13 mouse cellular contexts compared by ENCODE assay signal in the genomic region with DNA sequence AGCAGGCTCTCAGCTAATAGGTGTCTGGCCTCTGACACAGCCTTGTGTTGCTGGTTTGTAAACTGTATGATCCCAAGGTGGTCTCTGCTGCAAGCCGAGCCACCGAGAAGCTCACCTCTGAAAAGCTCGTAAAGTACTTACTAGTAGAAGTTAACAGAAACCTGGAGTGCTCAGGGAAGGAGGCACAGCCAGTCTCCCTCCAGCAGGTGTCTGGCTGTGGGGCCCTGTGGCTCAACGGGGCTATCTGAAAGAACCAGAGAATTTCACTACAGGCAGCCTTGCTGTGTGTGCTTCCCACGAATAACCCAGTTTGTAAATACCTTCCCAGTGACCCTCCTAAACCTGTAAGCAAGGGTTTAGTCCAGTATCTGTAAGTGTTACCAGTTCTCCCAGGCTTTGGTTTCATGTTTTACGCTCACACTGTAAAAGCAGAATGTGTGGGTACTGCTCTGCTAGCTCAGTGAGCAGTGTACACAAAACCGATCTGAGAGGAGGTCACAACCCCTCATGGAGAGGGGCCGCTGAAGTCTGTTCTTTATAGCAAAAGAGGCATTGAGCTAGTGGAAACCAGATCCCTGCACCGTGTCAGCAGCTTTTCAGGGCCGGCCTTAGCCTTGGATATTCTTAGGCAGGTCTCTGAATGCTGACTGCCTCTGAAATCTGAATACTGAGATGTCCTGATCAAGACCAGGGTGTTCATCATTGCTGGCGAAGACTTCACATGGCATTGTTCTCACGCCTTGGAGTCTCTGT.
DNase-seq lines count a peak whose midpoint lies in the region; ATAC-seq lines count a peak whose summit lies in the region.
"Had no signal": no experiment of that assay in that cellular context is flagged by ENCODE, and none has a peak within 500 bp of the region (broad histone marks: within the 10 kb centered on the region; RNA-seq: fewer than 3 reads in every experiment).

No protein-coding gene starts in this region.

- no peak overlapping the region for H3K9ac ChIP-seq in heart, embryonic 12.5 days
- H3K9ac ChIP-seq in lung, embryonic 16.5 days (ENCODE audit: low read length): no peak overlapping the region
- H3K9ac ChIP-seq in embryonic facial prominence, embryonic 14.5 days (ENCODE audit: low read depth, low read length): no peak overlapping the region
- no peak overlapping the region for H3K9ac ChIP-seq in liver, embryonic 15.5 days
- H3K9ac ChIP-seq: embryonic facial prominence, embryonic 13.5 days; limb, embryonic 15.5 days had no signal

- peak overlapping the region; percentile 39; the same call in 1 of the 2 replicates for H3K27ac ChIP-seq in heart, embryonic 12.5 days (ENCODE audit: poor library complexity, severe bottlenecking)
- H3K27ac ChIP-seq in lung, embryonic 16.5 days (ENCODE audit: low read length): peak overlapping the region; percentile 54
- H3K27ac ChIP-seq in embryonic facial prominence, embryonic 14.5 days (replicated peaks; ENCODE audit: low read depth, low read length): no peak overlapping the region
- H3K27ac ChIP-seq in liver, embryonic 15.5 days (replicated peaks): peak overlapping the region; percentile 46
- H3K27ac ChIP-seq: embryonic facial prominence, embryonic 13.5 days; limb, embryonic 15.5 days had no signal

- H3K27me3 ChIP-seq in heart, embryonic 12.5 days (replicated peaks): no peaks in the 10 kb centered on the region
- H3K27me3 ChIP-seq in lung, embryonic 16.5 days (ENCODE audit: control insufficient read depth, insufficient read depth, low read depth, low read length): no peaks in the 10 kb centered on the region
- H3K27me3 ChIP-seq in embryonic facial prominence, embryonic 14.5 days (replicated peaks; ENCODE audit: control insufficient read depth, insufficient read depth, low read length): no peaks in the 10 kb centered on the region
- H3K27me3 ChIP-seq in liver, embryonic 15.5 days: no peaks in the 10 kb centered on the region
- H3K27me3 ChIP-seq: embryonic facial prominence, embryonic 13.5 days; limb, embryonic 15.5 days had no signal

- no peak for DNase-seq in heart, adult 9 months (ENCODE audit: low spot score in 2 of 2)
- DNase-seq in lung, postnatal 10 days: no peak
- DNase-seq in embryonic facial prominence, embryonic 14.5 days (ENCODE audit: low spot score): peak; percentile 51
- no peak for DNase-seq in yolk sac, embryonic 10.5 days (ENCODE audit: low spot score)
- DNase-seq: kidney, postnatal 4 days; right cerebral cortex, postnatal 4 days; thymus, postnatal 25 days had no signal

- no peaks in the 10 kb centered on the region for H3K9me3 ChIP-seq in heart, embryonic 12.5 days (replicated peaks)
- H3K9me3 ChIP-seq in lung, embryonic 16.5 days (ENCODE audit: control insufficient read depth, low read length): no peaks in the 10 kb centered on the region
- H3K9me3 ChIP-seq in embryonic facial prominence, embryonic 14.5 days (ENCODE audit: control insufficient read depth, low read length): no peaks in the 10 kb centered on the region
- H3K9me3 ChIP-seq in liver, embryonic 15.5 days (replicated peaks): no peaks in the 10 kb centered on the region
- H3K9me3 ChIP-seq: embryonic facial prominence, embryonic 13.5 days; limb, embryonic 15.5 days had no signal

- peaks cover 28% of the 10 kb centered on the region for H3K4me1 ChIP-seq in heart, embryonic 12.5 days (replicated peaks)
- H3K4me1 ChIP-seq in lung, embryonic 16.5 days (replicated peaks; ENCODE audit: control insufficient read depth, insufficient read depth, low read length): peaks cover 20% of the 10 kb centered on the region
- no peaks in the 10 kb centered on the region for H3K4me1 ChIP-seq in embryonic facial prominence, embryonic 14.5 days (ENCODE audit: control insufficient read depth, insufficient read depth, low read length)
- H3K4me1 ChIP-seq in liver, embryonic 15.5 days (replicated peaks): peaks cover 73% of the 10 kb centered on the region

- ATAC-seq in heart, embryonic 12.5 days (ENCODE audit: insufficient number of reproducible peaks, low FRiP score): no peak
- ATAC-seq in lung, embryonic 16.5 days (ENCODE audit: low read depth): peak; percentile 53; the same call in 1 of the 2 replicates
- ATAC-seq in embryonic facial prominence, embryonic 14.5 days (ENCODE audit: low read depth): peak; percentile 50
- no peak for ATAC-seq in liver, embryonic 15.5 days (ENCODE audit: insufficient read depth)
- ATAC-seq: activated CD4-positive, CD25-positive, alpha-beta regulatory T cell, adult 4 months had no signal

- no peak overlapping the region for H3K4me2 ChIP-seq in heart, embryonic 12.5 days
- H3K4me2 ChIP-seq in lung, embryonic 16.5 days (ENCODE audit: low read depth, low read length): no peak overlapping the region
- no peak overlapping the region for H3K4me2 ChIP-seq in embryonic facial prominence, embryonic 14.5 days (ENCODE audit: low read depth, low read length)
- no peak overlapping the region for H3K4me2 ChIP-seq in liver, embryonic 15.5 days
- H3K4me2 ChIP-seq: embryonic facial prominence, embryonic 13.5 days; limb, embryonic 15.5 days had no signal

- 57% methylated on average over 12 of the region's 12 CpGs for WGBS in heart, embryonic 12.5 days
- WGBS in lung, embryonic 16.5 days: 53% methylated on average over 12 of the region's 12 CpGs
- WGBS in embryonic facial prominence, embryonic 14.5 days: 47% methylated on average over 12 of the region's 12 CpGs
- 57% methylated on average over 12 of the region's 12 CpGs for WGBS in liver, embryonic 15.5 days (ENCODE audit: insufficient replicate concordance)

- peaks cover 18% of the 10 kb centered on the region for H3K36me3 ChIP-seq in heart, embryonic 12.5 days
- H3K36me3 ChIP-seq in lung, embryonic 16.5 days (ENCODE audit: control insufficient read depth, insufficient read depth, low read length): 0 out of 2 replicates have a peak, but pooled peaks cover 3% of the 10 kb centered on the region
- H3K36me3 ChIP-seq in embryonic facial prominence, embryonic 14.5 days (ENCODE audit: control insufficient read depth, insufficient read depth, low read length): 0 out of 2 replicates have a peak, but pooled peaks cover 21% of the 10 kb centered on the region
- peaks cover 11% of the 10 kb centered on the region for H3K36me3 ChIP-seq in liver, embryonic 15.5 days (replicated peaks)

- H3K4me3 ChIP-seq in heart, embryonic 12.5 days: no peak overlapping the region
- H3K4me3 ChIP-seq in lung, embryonic 16.5 days (ENCODE audit: low read length): no peak overlapping the region
- no peak overlapping the region for H3K4me3 ChIP-seq in embryonic facial prominence, embryonic 14.5 days (ENCODE audit: low read depth, low read length)
- no peak overlapping the region for H3K4me3 ChIP-seq in liver, embryonic 15.5 days (replicated peaks)
- H3K4me3 ChIP-seq: embryonic facial prominence, embryonic 13.5 days; limb, embryonic 15.5 days had no signal

Comparison
In these comparisons a context has a peak if more than half of its experiments do, and no peak if none do; other contexts are left out.
1. ATAC-seq: peak in lung, embryonic 16.5 days (single experiment) and embryonic facial prominence, embryonic 14.5 days (single experiment); none in heart, embryonic 12.5 days (single experiment) and liver, embryonic 15.5 days (single experiment).